Mouse (Mus musculus) heart, adult 8-10 months (tissue): ENCODE measurements around the gene Zfp94. TPM values are rescaled to one million over a fixed set of nuclear protein-coding genes. Genes with fewer than 3 reads are reported as not detected.
"Not testable (repeated sequence)": the region's sequence is repeated elsewhere in the genome, so short reads cannot be mapped to it uniquely, and the experiment has no call there.

Experiments
- DNase-seq: peaks from one replicate; pipeline ENCODE4 v3.0.0; 2022; ENCODE audit warnings: low spot score
- total RNA-seq, 4 experiments: library from RNA; stranded (reverse); gene quantifications; 2 replicates each; pipeline ENCODE4 v1.2.4; 2022

Zfp94 gene
- total RNA-seq, 4 experiments from 2014 or later = 1.1 to 2.8 (median 2.1) TPM

- no peak for DNase-seq
Observed at GRCm38 (mm10) chr7:24315726-24316566, 520 bp downstream of the Zfp94 start.

GRCm38 (mm10) chr7:24300771-24301282 is 15.6 kb downstream of the Zfp94 start, which contains the start of gene Zfp61:
Gene Zfp61 (minus strand): TSS chr7:24301232.
- no peak for DNase-seq

- DNase-seq = no peak
Observed at GRCm38 (mm10) chr7:24299823-24300481, 16.5 kb downstream of the Zfp94 start.

- DNase-seq = peak; percentile 66
Observed at GRCm38 (mm10) chr7:24298973-24299708, 17.3 kb downstream of the Zfp94 start.

GRCm38 (mm10) chr7:24298635-24298972 is 17.9 kb downstream of the Zfp94 start:
- no peak for DNase-seq

- no peak for DNase-seq
Observed at GRCm38 (mm10) chr7:24297361-24298095, 18.9 kb downstream of the Zfp94 start.

- DNase-seq = no peak
Observed at GRCm38 (mm10) chr7:24296386-24296785, 20.1 kb downstream of the Zfp94 start.

- DNase-seq = no peak
Observed at GRCm38 (mm10) chr7:24295376-24295775, 21.1 kb downstream of the Zfp94 start.

GRCm38 (mm10) chr7:24294763-24295162 is 21.7 kb downstream of the Zfp94 start:
- DNase-seq = no peak

- DNase-seq = no peak
Observed at GRCm38 (mm10) chr7:24293061-24293851, 23.2 kb downstream of the Zfp94 start.

GRCm38 (mm10) chr7:24291387-24292090 is 24.9 kb downstream of the Zfp94 start:
- DNase-seq = no peak

GRCm38 (mm10) chr7:24290106-24290693 is 26.3 kb downstream of the Zfp94 start:
- no peak for DNase-seq

- DNase-seq = no peak
Observed at GRCm38 (mm10) chr7:24288512-24288911, 28.0 kb downstream of the Zfp94 start.

GRCm38 (mm10) chr7:24287670-24288069 is 28.8 kb downstream of the Zfp94 start:
- no peak for DNase-seq

GRCm38 (mm10) chr7:24286916-24287315 is 29.6 kb downstream of the Zfp94 start:
- DNase-seq = no peak

GRCm38 (mm10) chr7:24286090-24286489 is 30.4 kb downstream of the Zfp94 start:
- DNase-seq = no peak

GRCm38 (mm10) chr7:24280858-24281145 is 35.7 kb downstream of the Zfp94 start:
- DNase-seq = no peak

GRCm38 (mm10) chr7:24280031-24280857 is 36.2 kb downstream of the Zfp94 start:
- DNase-seq = no peak

GRCm38 (mm10) chr7:24278771-24279170 is 37.7 kb downstream of the Zfp94 start:
- DNase-seq = not testable (repeated sequence)
